Mouse (Mus musculus) C2C12 (cell line): ENCODE measurements around the gene Cyp4f14. TPM values are rescaled to one million over a fixed set of nuclear protein-coding genes. Genes with fewer than 3 reads are reported as not detected.

Experiments used
- H3K27me3 ChIP-seq: one replicate; pipeline ENCODE4 v1.6.1; 2011; ENCODE audit not compliant: control insufficient read depth, insufficient read depth, insufficient read length
- H3K36me3 ChIP-seq: one replicate; pipeline ENCODE4 v1.6.1; 2011; ENCODE audit not compliant: control insufficient read depth, insufficient read depth
- H3K4me3 ChIP-seq: one replicate; pipeline ENCODE4 v1.5.1; 2011; ENCODE audit warnings: mild to moderate bottlenecking, control low read depth; ENCODE audit not compliant: poor library complexity, insufficient read depth, severe bottlenecking
- H3K79me2 ChIP-seq: one replicate; pipeline ENCODE4 v1.6.1; 2011; ENCODE audit not compliant: control insufficient read depth, insufficient read depth
- H3K79me3 ChIP-seq: one replicate; pipeline ENCODE4 v1.6.1; 2011; ENCODE audit warnings: low read depth, control low read depth
- H3ac ChIP-seq: one replicate; pipeline ENCODE3; 2011; ENCODE audit warnings: low read depth; ENCODE audit not compliant: control insufficient read depth, insufficient read length
- CEBPB ChIP-seq: IDR thresholded peaks from one replicate; pipeline ENCODE4 v1.6.1; 2011; ENCODE audit warnings: low read depth, mild to moderate bottlenecking, control low read depth, moderate library complexity
- CTCF ChIP-seq: IDR thresholded peaks from one replicate; pipeline ENCODE4 v1.5.1; 2011; ENCODE audit not compliant: control insufficient read depth, insufficient read depth, insufficient read length
- FOSL1 ChIP-seq: IDR thresholded peaks from one replicate; pipeline ENCODE4 v1.8.0; 2011; ENCODE audit warnings: mild to moderate bottlenecking, low read length; ENCODE audit not compliant: poor library complexity, insufficient read depth, severe bottlenecking
- MAX ChIP-seq: IDR thresholded peaks from one replicate; pipeline ENCODE4 v1.6.1; 2011; ENCODE audit warnings: mild to moderate bottlenecking, control low read depth
- MYOD1 ChIP-seq: IDR thresholded peaks from one replicate; pipeline ENCODE4 v1.6.1; 2011; ENCODE audit warnings: low read depth; ENCODE audit not compliant: control insufficient read depth, insufficient read length
- MYOG ChIP-seq: IDR thresholded peaks from one replicate; pipeline ENCODE4 v1.6.1; 2011; ENCODE audit not compliant: control insufficient read depth, insufficient read length; ENCODE audit errors: extremely low read depth
- USF1 ChIP-seq: IDR thresholded peaks from one replicate; pipeline ENCODE4 v1.6.1; 2011; ENCODE audit warnings: low read depth, mild to moderate bottlenecking, control low read depth, moderate library complexity
- polyA plus RNA-seq: library from polyadenylated mRNA; unstranded; fragments of >200 nt; fragmentation: generic; extraction: Trizol; gene quantifications from one replicate; pipeline ENCODE4 v1.2.1, GENCODE M21; 2012; ENCODE audit warnings: missing spikeins

Gene Cyp4f14
- polyA plus RNA-seq, 1 experiment: 0.02 TPM

GRCm38 (mm10) chr17:32891239-32892180 lies 25.6 kb downstream of the Cyp4f14 start, which contains the start of gene Zfp870:
Gene Zfp870 (minus strand): TSS chr17:32891642.
- Histone ChIP-seq H3K36me3 (no peaks in the 10 kb centered on the region), H3ac (peak within 1 kb of the TSS; percentile 78), H3K79me2 (peaks cover 15% of the 10 kb centered on the region), H3K79me3 (peaks cover 5% of the 10 kb centered on the region), H3K4me3 (peak within 1 kb of the TSS; percentile 53), H3K27me3 (no peaks in the 10 kb centered on the region)
- no peak for TF ChIP-seq MAX
- TF ChIP-seq MYOD1: no peak
- no peak for TF ChIP-seq CEBPB
- no peak for TF ChIP-seq FOSL1
- TF ChIP-seq MYOG: no peak
- peak; percentile 30 for TF ChIP-seq CTCF
- no peak for TF ChIP-seq USF1

GRCm38 (mm10) chr17:32890852-32891238 lies 26.3 kb downstream of the Cyp4f14 start:
- peak overlapping the region; percentile 53 for H3K4me3 ChIP-seq
- H3ac ChIP-seq: peak overlapping the region; percentile 78
- no peaks in the 10 kb centered on the region for H3K36me3 ChIP-seq
- TF ChIP-seq USF1 (no peak), MAX (no peak), CTCF (no peak), MYOG (no peak), FOSL1 (no peak), MYOD1 (no peak), CEBPB (no peak)
- peaks cover 5% of the 10 kb centered on the region for H3K79me3 ChIP-seq
- H3K79me2 ChIP-seq: peaks cover 15% of the 10 kb centered on the region
- H3K27me3 ChIP-seq: no peaks in the 10 kb centered on the region

- Histone ChIP-seq H3K36me3 (no peaks in the 10 kb centered on the region), H3K4me3 (no peak overlapping the region), H3ac (no peak overlapping the region), H3K79me2 (peaks cover 15% of the 10 kb centered on the region), H3K79me3 (peaks cover 5% of the 10 kb centered on the region), H3K27me3 (no peaks in the 10 kb centered on the region)
- TF ChIP-seq CEBPB (no peak), CTCF (no peak), MYOG (no peak), USF1 (no peak), FOSL1 (no peak), MYOD1 (no peak), MAX (no peak)
Measured at GRCm38 (mm10) chr17:32889611-32890010, 27.5 kb downstream of the Cyp4f14 start.

GRCm38 (mm10) chr17:32880320-32881218 lies 36.6 kb downstream of the Cyp4f14 start:
- Histone ChIP-seq H3K36me3 (peaks cover 6% of the 10 kb centered on the region), H3K79me3 (no peaks in the 10 kb centered on the region), H3K27me3 (peaks cover 7% of the 10 kb centered on the region), H3K79me2 (no peaks in the 10 kb centered on the region), H3ac (no peak overlapping the region), H3K4me3 (no peak overlapping the region)
- TF ChIP-seq CTCF (no peak), CEBPB (no peak)

GRCm38 (mm10) chr17:32878773-32879172 lies 38.4 kb downstream of the Cyp4f14 start:
- Histone ChIP-seq H3K36me3 (peaks cover 6% of the 10 kb centered on the region), H3K79me2 (no peaks in the 10 kb centered on the region), H3K27me3 (peaks cover 7% of the 10 kb centered on the region), H3K79me3 (no peaks in the 10 kb centered on the region), H3ac (no peak overlapping the region), H3K4me3 (no peak overlapping the region)
- TF ChIP-seq CTCF (no peak), FOSL1 (no peak), MYOG (no peak), USF1 (no peak), MAX (no peak), MYOD1 (no peak), CEBPB (no peak)
